Mouse (Mus musculus) T-cell, adult 2 months (primary cell): ENCODE results near the gene Nceh1.
A peak's percentile ranks its signal among the peaks of the same experiment; 100 is the strongest.

ENCODE experiments used
- DNase-seq: peaks from one replicate; pipeline ENCODE4 v3.0.0; 2022; ENCODE audit warnings: low spot score

Gene Nceh1

DNA sequence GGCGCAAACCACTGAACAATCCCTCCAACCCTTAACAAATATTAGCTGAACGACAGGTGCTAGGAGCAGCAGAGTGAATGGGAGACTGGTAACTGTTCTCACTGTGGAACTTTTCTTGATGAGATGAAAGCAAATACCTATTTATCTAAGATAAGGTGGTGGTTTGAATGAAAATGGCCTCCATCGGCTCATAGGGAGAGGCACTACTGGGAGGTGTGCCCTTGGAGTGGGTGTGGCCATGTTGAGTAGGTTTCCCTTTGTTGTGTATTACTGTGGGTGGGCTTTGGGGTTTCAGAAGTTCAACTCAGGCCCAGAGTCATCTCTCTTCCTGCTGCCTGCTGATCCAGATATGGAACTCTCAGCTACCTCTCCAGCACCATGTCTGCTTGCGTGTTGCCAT lies 8.1 kb downstream of the Nceh1 start:
- DNase-seq, result no peak

GRCm38 (mm10) chr3:27191856-27192255 lies 9.1 kb downstream of the Nceh1 start:
- DNase-seq, result no peak

- peak; percentile 34 for DNase-seq
These were observed 11.1 kb downstream of the Nceh1 start for GRCm38 (mm10) chr3:27193844-27194317.

- no peak for DNase-seq
These were observed 12.4 kb downstream of the Nceh1 start for GRCm38 (mm10) chr3:27195153-27195552.

DNA sequence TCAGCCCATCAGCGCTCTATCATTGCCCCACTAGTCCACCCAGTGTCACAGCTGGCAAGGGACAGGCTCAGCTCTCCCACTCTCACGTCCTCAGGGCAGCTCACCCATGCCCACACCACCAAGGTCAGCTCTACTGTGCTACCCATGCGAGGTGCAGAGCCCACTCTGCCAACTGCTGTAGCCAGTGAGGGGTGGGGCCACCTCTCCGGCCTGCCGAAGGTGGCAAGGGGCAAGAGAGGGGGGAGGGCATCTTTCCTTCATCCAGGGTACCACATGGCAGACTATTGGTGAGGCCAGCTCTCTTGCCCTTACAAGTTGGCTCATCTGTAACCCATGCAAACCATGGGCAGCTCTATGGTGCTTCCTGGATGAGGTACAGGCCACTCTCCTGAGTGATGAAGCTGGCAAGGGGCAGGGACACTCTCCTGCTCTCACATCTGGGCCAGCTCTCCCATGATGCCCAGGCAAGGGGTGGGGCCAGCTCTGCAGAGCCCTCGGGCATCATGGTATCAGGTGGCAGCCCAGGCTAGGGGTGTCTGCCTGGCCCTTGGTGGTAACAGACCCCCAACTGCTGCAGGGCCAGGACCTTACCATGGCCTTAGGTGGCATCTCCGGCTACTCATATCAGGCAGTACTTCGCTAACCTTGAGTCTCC lies 12.9 kb downstream of the Nceh1 start:
- no peak for DNase-seq

GRCm38 (mm10) chr3:27196529-27196928 lies 13.8 kb downstream of the Nceh1 start:
- DNase-seq, result no peak

DNA sequence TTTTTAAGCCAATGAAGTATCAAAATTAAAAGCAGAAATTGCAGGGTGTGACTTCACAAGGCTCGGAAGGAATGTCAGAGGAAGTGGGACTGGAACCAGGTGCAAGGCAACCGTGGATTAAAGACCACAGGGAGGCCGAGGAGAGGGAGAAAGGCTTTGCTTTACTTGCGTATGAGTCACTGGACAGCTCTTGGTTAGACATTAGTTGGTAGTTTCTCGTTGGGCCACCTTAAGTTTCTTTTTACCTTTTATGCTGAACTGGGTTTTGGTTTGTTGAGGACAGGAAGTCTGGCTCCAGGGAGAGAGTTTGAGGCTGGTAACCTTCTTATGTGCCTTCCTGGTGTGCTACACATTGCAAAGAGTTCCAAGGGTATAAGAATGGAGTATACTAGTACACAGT lies 15.1 kb downstream of the Nceh1 start:
- DNase-seq, result no peak

GRCm38 (mm10) chr3:27199120-27199519 lies 16.4 kb downstream of the Nceh1 start:
- DNase-seq, result no peak

DNA sequence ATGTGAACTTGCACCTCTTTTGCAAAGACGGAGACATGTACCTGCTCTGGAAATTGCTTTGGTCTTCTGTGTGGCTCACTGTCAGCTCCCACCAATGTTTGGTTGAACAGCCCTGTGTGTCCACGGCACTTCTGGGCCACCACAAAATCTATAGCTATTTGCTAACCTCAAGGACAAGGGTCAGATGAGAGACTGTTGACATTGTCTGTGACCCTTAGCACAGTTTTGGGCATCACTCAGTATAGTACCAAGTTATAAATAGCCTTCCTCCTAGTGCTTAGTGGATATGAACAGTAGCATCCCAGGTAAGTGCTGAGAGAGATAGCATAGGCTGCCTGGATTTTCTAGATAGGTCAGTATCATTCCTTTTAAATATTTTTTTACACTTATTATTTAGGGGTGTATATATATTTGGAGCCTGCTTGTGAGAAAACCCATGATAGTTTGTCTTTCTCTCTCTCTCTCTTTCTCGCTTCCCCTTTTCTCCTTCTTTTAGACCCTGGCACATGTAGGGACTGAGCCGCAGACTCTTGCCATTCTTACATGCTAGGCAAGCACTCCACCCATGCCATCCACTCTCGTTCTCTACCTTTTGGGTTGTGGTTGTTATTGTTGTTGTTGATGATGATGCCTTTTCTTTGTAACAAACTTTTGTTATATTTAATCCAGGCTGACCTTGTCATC lies 19.1 kb downstream of the Nceh1 start:
- DNase-seq, result no peak

DNA sequence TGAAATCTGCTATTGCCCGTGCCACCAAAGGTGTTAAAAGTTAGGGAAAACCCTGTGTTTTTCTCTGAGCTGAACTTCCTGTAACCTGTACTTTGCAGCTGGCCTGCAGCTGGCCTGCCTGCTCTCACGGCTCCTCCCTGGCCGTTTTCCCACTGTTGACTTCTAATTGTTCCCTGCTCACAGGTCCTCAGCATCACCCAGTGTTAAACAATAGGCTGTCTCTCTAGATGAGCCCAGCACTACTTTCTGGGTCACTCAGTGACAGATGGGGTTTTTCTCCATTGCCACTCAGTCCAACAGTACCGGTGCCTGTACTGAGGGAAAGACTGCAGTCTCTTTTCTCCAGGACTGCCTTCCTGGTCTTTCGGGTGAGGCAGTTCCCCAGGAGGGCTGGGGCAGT lies 22.3 kb downstream of the Nceh1 start:
- DNase-seq, result no peak

DNA sequence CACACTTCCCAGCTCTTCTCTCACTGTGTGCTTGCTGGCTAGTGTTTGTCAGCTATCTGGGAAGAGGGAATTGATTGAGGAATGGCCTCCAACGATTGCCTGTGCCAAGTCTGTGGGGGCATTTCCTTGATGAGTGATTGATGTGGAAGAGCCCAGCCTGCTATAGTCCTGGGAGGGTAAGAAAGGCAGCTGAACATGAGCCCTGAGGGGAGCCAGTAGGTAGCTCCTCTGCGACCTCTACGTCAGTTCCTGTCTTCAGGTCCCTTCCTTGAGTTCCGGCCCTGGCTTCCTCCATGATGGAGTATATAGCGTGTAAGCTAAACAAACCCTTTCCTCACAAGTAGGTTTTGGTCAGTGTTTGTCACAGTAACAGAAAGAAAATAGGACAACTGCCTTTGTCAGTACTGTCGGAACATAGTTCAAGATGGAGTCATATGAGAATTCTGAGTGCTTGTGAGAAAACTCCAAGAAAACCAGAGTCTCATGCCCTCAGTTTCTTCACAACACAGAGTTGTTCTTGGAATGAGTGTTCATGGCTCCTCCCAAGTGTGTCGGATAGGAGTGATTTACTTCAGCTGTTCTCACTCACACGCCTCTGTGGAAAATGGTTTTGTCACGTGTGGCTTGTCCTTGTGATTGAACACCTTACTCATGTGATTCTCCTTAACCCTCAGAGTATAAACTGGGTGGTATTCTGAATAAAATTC lies 22.9 kb downstream of the Nceh1 start:
- DNase-seq, result no peak

DNA sequence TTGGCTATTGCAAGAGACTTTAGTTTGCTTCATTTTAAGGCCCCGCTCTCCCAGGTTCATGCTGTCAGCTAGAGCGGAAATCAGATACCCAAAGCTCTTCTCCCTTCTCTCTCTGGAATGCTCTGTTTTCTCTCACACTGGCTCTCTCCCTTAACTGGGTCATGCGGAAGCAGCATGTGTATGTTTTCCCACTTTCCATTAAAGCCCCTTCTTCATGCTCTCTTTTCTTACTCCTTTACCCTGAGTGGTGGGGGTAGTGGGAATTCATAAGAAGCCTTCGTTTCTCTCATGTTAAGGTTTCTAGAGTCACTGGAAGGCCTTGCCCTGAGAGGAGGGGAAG lies 23.4 kb downstream of the Nceh1 start:
- no peak for DNase-seq

DNA sequence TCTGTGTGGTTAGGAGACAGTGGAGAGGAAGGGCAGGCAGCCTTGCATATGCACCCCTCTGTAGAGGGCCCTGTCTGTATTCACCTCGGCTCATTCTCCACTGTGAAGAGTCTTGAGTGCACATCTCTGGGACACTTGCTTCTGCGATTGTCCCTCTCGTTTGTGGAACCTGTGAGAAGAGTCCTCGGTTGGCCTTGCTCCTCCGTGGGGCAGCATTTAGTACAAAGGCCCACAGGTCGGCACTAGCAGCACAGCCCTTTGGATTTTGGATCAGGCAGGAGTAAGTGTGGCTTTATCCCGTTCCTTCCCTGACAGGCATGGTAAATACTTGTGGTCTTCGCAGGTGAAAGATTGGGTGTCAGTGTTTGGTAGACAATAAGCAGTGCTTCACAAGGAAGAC lies 23.8 kb downstream of the Nceh1 start:
- no peak for DNase-seq

DNA sequence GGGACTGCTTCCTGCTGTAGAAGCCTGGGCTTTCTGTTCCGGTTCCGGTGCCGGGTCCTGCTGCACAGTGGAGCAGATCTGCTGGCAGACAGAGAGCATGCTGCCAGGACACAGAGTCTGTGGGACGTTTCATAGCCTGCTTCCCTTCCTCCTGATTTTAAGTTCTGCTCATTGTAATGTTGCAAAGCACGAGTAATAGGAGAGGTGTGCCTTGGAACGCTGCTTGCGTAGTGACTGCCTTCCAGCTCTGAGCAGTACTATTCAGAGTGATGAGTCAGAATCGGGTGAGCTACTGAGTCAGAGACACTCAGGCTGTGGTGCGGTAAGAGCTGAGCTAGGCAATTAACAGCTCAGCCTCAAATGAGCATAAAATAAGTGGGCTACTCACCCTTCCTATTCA lies 26.9 kb downstream of the Nceh1 start:
- DNase-seq, result no peak

DNA sequence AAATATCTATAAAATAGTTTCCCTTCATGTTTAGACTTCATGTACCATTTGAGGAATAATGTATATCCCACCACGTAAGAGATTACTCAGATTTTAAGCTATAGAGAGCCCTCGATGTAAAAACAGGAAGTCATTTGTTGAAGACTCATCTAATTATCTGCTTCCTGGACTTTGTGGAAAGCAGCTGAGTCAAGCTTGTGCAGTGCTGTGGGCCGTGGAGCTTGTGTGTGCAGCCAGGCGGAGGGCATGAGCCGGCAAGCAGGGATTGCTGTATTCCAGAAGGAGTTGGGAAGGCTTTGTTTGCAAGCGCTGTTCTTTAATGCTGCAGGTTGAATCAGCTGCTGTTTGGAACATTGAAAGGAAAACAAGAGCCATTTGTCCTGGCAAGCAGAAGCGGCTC lies 27.5 kb downstream of the Nceh1 start:
- no peak for DNase-seq

GRCm38 (mm10) chr3:27214016-27214816 lies 31.5 kb downstream of the Nceh1 start:
- no peak for DNase-seq

DNA sequence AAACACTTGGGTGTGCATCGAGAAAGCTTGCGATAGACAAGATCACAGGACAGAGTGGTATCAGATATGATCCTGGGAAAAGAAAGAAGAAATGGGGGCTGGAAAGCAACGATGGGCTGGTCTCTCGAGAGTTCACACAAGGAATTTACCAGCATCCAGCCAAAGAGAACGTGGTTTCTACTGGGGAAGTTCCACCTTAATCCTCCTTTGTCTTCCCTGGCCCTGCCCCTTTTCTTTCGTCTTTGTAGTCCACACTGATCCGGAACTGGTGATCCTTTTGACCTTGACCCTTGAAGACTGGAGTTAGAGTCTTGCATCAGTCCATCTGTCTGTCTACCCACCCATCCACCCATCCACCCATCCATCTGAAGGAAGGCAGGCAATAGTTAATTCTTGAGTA lies 34.6 kb downstream of the Nceh1 start:
- DNase-seq, result no peak

- no peak for DNase-seq
These were observed 35.8 kb downstream of the Nceh1 start for GRCm38 (mm10) chr3:27218604-27219003.

GRCm38 (mm10) chr3:27222052-27222451 lies 39.3 kb downstream of the Nceh1 start:
- no peak for DNase-seq

DNA sequence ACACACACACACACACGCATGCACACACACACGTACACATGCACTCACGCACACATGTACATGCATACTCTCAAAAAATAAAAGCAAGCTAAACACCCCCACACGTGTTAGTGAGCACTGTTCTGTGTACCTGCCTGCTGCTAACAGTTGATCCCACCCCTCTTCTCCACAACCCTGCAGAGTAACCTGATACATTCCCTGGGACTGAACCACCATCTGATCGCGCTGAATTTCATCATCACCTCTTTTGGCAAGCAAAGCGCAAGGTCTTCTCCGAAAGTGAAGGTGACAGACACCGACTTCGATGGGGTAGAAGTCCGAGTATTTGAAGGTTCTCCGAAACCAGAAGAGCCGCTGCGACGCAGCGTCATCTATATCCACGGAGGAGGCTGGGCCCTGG lies 39.7 kb downstream of the Nceh1 start:
- no peak for DNase-seq

- no peak for DNase-seq
These were observed 45.1 kb downstream of the Nceh1 start for GRCm38 (mm10) chr3:27227629-27228453.
